Mouse (Mus musculus) G1E (cell line): ENCODE measurements around the gene Tmem132b. TPM values are rescaled to one million over a fixed set of nuclear protein-coding genes. Genes with fewer than 3 reads are reported as not detected.
"Not testable (repeated sequence)": the region's sequence is repeated elsewhere in the genome, so short reads cannot be mapped to it uniquely, and the experiment has no call there.

Experiments used
- ATAC-seq: 2 replicates; pipeline ENCODE4 v1.8.0; 2016; ENCODE audit warnings: mild to moderate bottlenecking; ENCODE audit not compliant: insufficient number of reproducible peaks, poor library complexity, low FRiP score, severe bottlenecking; ENCODE audit errors: extremely low read depth
- DNase-seq: peaks from one replicate; pipeline ENCODE4 v3.0.0; 2012; ENCODE audit warnings: low spot score
- H3K27me3 ChIP-seq: 2 replicates; pipeline ENCODE4 v1.6.1; 2012; ENCODE audit warnings: mild to moderate bottlenecking, low read length, inconsistent platforms; ENCODE audit not compliant: insufficient read depth
- H3K36me3 ChIP-seq: replicated peaks from 2 replicates; pipeline ENCODE3; 2012; ENCODE audit warnings: mild to moderate bottlenecking, inconsistent platforms
- H3K4me1 ChIP-seq: 2 replicates; pipeline ENCODE4 v1.6.1; 2012; ENCODE audit warnings: low read depth, low read length, inconsistent platforms, mixed read lengths; ENCODE audit not compliant: insufficient read depth
- H3K4me3 ChIP-seq: 2 replicates; pipeline ENCODE4 v1.5.1; 2012; ENCODE audit warnings: low read depth, mild to moderate bottlenecking, inconsistent platforms, low read length, moderate library complexity, mixed read lengths
- H3K9me3 ChIP-seq: replicated peaks from 2 replicates; pipeline ENCODE4 v1.6.1; 2012; ENCODE audit warnings: inconsistent platforms
- CTCF ChIP-seq: IDR thresholded peaks from 2 replicates; pipeline ENCODE4 v1.5.1; 2012; ENCODE audit warnings: low read depth, low read length, inconsistent platforms, mixed read lengths
- GATA1 ChIP-seq: IDR thresholded peaks from 2 replicates; pipeline ENCODE4 v1.6.1; 2012; ENCODE audit warnings: borderline replicate concordance, low read length, inconsistent platforms, mixed read lengths
- GATA2 ChIP-seq: IDR thresholded peaks from 2 replicates; pipeline ENCODE4 v1.6.1; 2012; ENCODE audit warnings: low read depth, low read length, inconsistent platforms, borderline replicate concordance
- POLR2AphosphoS5 ChIP-seq: IDR thresholded peaks from 2 replicates; pipeline ENCODE4 v1.6.1; 2012; ENCODE audit warnings: low read depth, low read length, inconsistent platforms; ENCODE audit not compliant: insufficient replicate concordance
- TAL1 ChIP-seq: conservative IDR thresholded peaks from 2 replicates; pipeline ENCODE4 v1.6.1; 2012; ENCODE audit warnings: low read depth, low read length, inconsistent platforms, mixed read lengths
- polyA plus RNA-seq: library from polyadenylated mRNA; stranded (reverse); fragments of >175 nt; gene quantifications from 2 replicates; pipeline ENCODE4 v1.2.3, GENCODE M21; 2012
- total RNA-seq, 2 experiments: library from RNA; stranded (forward) in 1 of 2; stranded (reverse) in 1 of 2; fragments of 200-1000 nt in 1 of 2; fragments of >200 nt in 1 of 2; fragmentation: Nextera tagmentation in 1 of 2; gene quantifications; 2 replicates each; pipeline ENCODE4 v1.2.3; 2014 to 2017

Gene Tmem132b
- total and polyA plus RNA-seq, 3 experiments, result 0.11 TPM; not detected in 2

- no peaks in the 10 kb centered on the region for H3K9me3 ChIP-seq
- ATAC-seq, result no peak
- no peaks in the 10 kb centered on the region for H3K27me3 ChIP-seq
- TF ChIP-seq TAL1, result no peak
- no peak for TF ChIP-seq GATA1
- TF ChIP-seq GATA2, result no peak
- no peak for TF ChIP-seq CTCF
- TF ChIP-seq POLR2AphosphoS5, result no peak
- no peak overlapping the region for H3K4me3 ChIP-seq
- peaks cover 30% of the 10 kb centered on the region for H3K4me1 ChIP-seq
- peaks cover 84% of the 10 kb centered on the region for H3K36me3 ChIP-seq
- no peak for DNase-seq
These were observed 44.0 kb upstream of the Tmem132b start for GRCm38 (mm10) chr5:125487375-125488115.

DNA sequence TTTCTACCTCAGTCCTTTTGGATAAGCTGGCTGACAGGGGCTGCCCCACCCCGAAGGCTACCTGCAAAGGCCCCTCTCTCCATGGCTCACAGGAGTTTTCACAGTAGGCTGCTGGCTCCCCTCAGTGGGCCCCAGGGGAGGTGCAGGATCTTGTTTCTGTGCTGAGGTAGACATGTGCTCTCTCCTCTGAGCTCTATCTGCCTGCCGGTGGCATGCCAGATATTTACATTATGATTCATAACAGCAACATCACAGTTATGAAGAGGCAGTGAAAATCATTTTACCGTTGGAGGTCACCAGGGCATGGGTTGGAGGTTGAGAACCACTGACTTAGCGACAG, 43.5 kb upstream of the Tmem132b start:
- TF ChIP-seq POLR2AphosphoS5 (no peak), TAL1 (no peak), CTCF (no peak)
- DNase-seq, result no peak
- peaks cover 27% of the 10 kb centered on the region for H3K4me1 ChIP-seq
- ATAC-seq, result no peak
- H3K27me3 ChIP-seq, result no peaks in the 10 kb centered on the region
- H3K9me3 ChIP-seq, result no peaks in the 10 kb centered on the region
- peaks cover 84% of the 10 kb centered on the region for H3K36me3 ChIP-seq
- no peak overlapping the region for H3K4me3 ChIP-seq

GRCm38 (mm10) chr5:125488953-125489352, 42.6 kb upstream of the Tmem132b start:
- not testable (repeated sequence) for H3K4me3 ChIP-seq, H3K27me3 ChIP-seq, H3K9me3 ChIP-seq, DNase-seq, ATAC-seq
- Histone ChIP-seq H3K4me1 (peaks cover 19% of the 10 kb centered on the region), H3K36me3 (peaks cover 78% of the 10 kb centered on the region)

DNA sequence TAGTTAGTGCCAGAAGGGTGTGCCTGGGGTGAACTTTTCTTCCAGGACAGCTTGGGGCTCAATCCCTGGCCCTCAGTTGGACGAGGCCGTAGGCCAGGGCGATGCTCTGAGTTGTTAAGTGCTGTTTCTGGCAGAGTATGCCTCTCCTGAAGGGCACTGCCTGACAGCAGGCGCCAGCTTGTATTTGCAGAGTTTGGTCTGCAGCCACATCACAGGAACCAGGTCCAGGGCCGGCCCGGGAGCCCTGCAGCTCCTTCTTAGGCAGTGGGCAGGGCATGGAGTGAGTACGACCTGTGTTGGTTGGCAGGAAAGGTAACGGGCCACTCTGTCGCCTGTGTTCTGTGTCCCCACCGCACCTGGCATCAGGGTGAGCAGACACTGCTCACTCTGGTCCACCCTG, 40.5 kb upstream of the Tmem132b start:
- DNase-seq, result no peak
- H3K36me3 ChIP-seq, result peaks cover 79% of the 10 kb centered on the region
- no peak for TF ChIP-seq CTCF
- TF ChIP-seq TAL1, result no peak
- no peak for TF ChIP-seq POLR2AphosphoS5
- no peak for TF ChIP-seq GATA2
- H3K27me3 ChIP-seq, result no peaks in the 10 kb centered on the region
- ATAC-seq, result no peak
- H3K9me3 ChIP-seq, result no peaks in the 10 kb centered on the region
- peaks cover 8% of the 10 kb centered on the region for H3K4me1 ChIP-seq
- no peak overlapping the region for H3K4me3 ChIP-seq

DNA sequence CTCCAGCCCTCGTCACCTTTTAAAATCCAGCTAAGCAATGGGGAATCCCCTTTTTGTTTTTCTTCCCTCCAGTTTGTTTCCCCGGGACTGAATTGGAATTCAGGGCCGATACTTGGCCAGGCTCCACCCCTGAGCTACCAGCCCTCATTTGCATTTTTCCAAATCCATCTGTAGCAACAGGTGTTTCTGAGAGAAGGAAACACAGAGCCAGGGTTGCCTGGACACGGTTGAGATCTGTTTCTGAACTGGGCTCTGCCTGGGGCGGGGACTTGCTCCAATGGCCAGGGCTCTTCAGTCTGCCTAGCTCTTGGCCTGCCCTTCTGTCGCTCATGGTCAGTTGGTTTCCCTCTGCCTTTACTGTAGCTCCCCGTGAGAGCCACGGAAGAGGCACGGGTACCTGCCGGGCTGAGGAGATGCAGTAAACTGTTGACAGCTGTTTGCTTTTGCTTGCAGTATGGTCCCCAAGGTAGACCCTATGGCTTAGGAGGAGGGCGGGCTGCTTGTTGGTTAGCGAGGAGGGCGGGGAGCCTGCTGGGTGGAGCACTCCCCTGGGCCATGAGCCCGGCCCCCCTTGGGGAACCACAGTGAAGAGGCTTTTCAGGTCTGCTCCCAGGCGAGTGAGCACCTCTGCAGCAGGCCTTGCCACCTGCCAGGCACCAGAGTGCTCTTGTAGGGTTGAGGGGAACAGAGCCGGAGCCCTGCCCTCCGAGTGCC, 39.0 kb upstream of the Tmem132b start:
- ATAC-seq (no peak), DNase-seq (no peak)
- peaks cover 71% of the 10 kb centered on the region for H3K36me3 ChIP-seq
- no peaks in the 10 kb centered on the region for H3K27me3 ChIP-seq
- no peak overlapping the region for H3K4me3 ChIP-seq
- peaks cover 7% of the 10 kb centered on the region for H3K4me1 ChIP-seq
- TF ChIP-seq TAL1 (no peak), GATA2 (no peak), GATA1 (no peak), CTCF (no peak)
- no peaks in the 10 kb centered on the region for H3K9me3 ChIP-seq

DNA sequence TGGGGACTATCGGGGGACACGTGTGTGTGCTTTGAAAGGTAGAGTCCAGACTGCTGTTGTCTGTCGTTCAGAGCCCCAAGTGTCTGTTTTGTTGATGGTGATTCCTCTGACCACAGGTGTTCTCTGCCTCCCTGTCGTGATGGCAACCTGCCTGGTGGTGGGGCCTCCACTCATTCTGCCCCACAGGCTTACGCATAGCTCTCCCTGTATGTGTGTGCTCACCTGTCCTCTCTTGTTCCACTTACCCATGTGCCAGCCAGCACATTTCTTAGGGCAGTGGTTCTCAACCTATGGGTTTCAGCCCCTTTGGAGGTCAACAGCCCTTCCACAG, 38.5 kb upstream of the Tmem132b start:
- H3K4me3 ChIP-seq, result no peak overlapping the region
- no peaks in the 10 kb centered on the region for H3K27me3 ChIP-seq
- DNase-seq (no peak), ATAC-seq (no peak)
- peaks cover 67% of the 10 kb centered on the region for H3K36me3 ChIP-seq
- no peak for TF ChIP-seq GATA1
- TF ChIP-seq POLR2AphosphoS5, result no peak
- TF ChIP-seq CTCF, result no peak
- no peak for TF ChIP-seq GATA2
- TF ChIP-seq TAL1, result no peak
- no peaks in the 10 kb centered on the region for H3K9me3 ChIP-seq
- H3K4me1 ChIP-seq, result peaks cover 2% of the 10 kb centered on the region
